Mouse (Mus musculus) spleen, postnatal 4 days (tissue): ENCODE data around the gene Sox5.

ENCODE experiments used
- DNase-seq, 2 experiments: peaks; one replicate each; pipeline ENCODE4 v3.0.0; 2022; ENCODE audit warnings: low spot score in 2 of 2

Sox5 gene

GRCm38 (mm10) chr6:144772175-144772918 is 9.4 kb downstream of the Sox5 start:
- no peak for DNase-seq

- no peak for DNase-seq
Measured at GRCm38 (mm10) chr6:144769060-144769459, 12.7 kb downstream of the Sox5 start.

- no peak for DNase-seq
Measured at GRCm38 (mm10) chr6:144761902-144762301, 19.9 kb downstream of the Sox5 start.

GRCm38 (mm10) chr6:144759193-144759592 is 22.6 kb downstream of the Sox5 start:
- no peak for DNase-seq

- no peak for DNase-seq
Measured at GRCm38 (mm10) chr6:144757414-144757813, 24.4 kb downstream of the Sox5 start.

GRCm38 (mm10) chr6:144756444-144756843 is 25.3 kb downstream of the Sox5 start:
- DNase-seq = no peak

GRCm38 (mm10) chr6:144755304-144755703 is 26.5 kb downstream of the Sox5 start:
- DNase-seq = no peak

- DNase-seq = no peak
Measured at GRCm38 (mm10) chr6:144754366-144754765, 27.4 kb downstream of the Sox5 start.

- no peak for DNase-seq
Measured at GRCm38 (mm10) chr6:144753963-144754296, 27.8 kb downstream of the Sox5 start.

GRCm38 (mm10) chr6:144753225-144753962 is 28.4 kb downstream of the Sox5 start:
- no peak for DNase-seq

- DNase-seq = no peak
Measured at GRCm38 (mm10) chr6:144751581-144751980, 30.2 kb downstream of the Sox5 start.

GRCm38 (mm10) chr6:144750197-144750596 is 31.6 kb downstream of the Sox5 start:
- no peak for DNase-seq

GRCm38 (mm10) chr6:144746436-144746835 is 35.3 kb downstream of the Sox5 start:
- DNase-seq = no peak

- DNase-seq = no peak
Measured at GRCm38 (mm10) chr6:144742559-144742958, 39.2 kb downstream of the Sox5 start.

GRCm38 (mm10) chr6:144741080-144741655 is 40.6 kb downstream of the Sox5 start:
- no peak for DNase-seq

- DNase-seq = no peak
Measured at GRCm38 (mm10) chr6:144740343-144740742, 41.4 kb downstream of the Sox5 start.

GRCm38 (mm10) chr6:144739753-144740152 is 42.0 kb downstream of the Sox5 start:
- DNase-seq = no peak

GRCm38 (mm10) chr6:144737786-144738185 is 44.0 kb downstream of the Sox5 start:
- no peak for DNase-seq

GRCm38 (mm10) chr6:144731251-144731970 is 50.4 kb downstream of the Sox5 start:
- no peak for DNase-seq

GRCm38 (mm10) chr6:144723530-144724144 is 58.1 kb downstream of the Sox5 start:
- DNase-seq = no peak

- DNase-seq = no peak
Measured at GRCm38 (mm10) chr6:144723024-144723423, 58.8 kb downstream of the Sox5 start.

GRCm38 (mm10) chr6:144720846-144721245 is 60.9 kb downstream of the Sox5 start:
- DNase-seq = no peak
